Mouse (Mus musculus): Measurements from ENCODE around the gene Asb13. TPM values are rescaled to one million over a fixed set of nuclear protein-coding genes. Genes with fewer than 3 reads are reported as not detected.
A peak's percentile ranks its signal among the peaks of the same experiment; 100 is the strongest.

The Asb13 gene
- total RNA-seq (2022) = 10 to 100 TPM in 1 of 4 experiments, 1 to 10 TPM in 3; 8.6 to 11.2 (median 8.8) TPM

GRCm38 (mm10) chr13:3633895-3634811 lies at the start of gene Asb13:
TSS of gene Asb13 (plus strand) at chr13:3634032.
- peak; percentile 86 for DNase-seq (ENCODE audit: low spot score)

GRCm38 (mm10) chr13:3590789-3591188 lies 43.0 kb upstream of the Asb13 start:
- no peak for DNase-seq (ENCODE audit: low spot score)

GRCm38 (mm10) chr13:3594311-3594710 lies 39.5 kb upstream of the Asb13 start:
- no peak for DNase-seq (ENCODE audit: low spot score)

GRCm38 (mm10) chr13:3596232-3596631 lies 37.6 kb upstream of the Asb13 start:
- no peak for DNase-seq (ENCODE audit: low spot score)

- DNase-seq (ENCODE audit: low spot score) = peak; percentile 13
Measured at GRCm38 (mm10) chr13:3609780-3610117, 24.1 kb upstream of the Asb13 start.

GRCm38 (mm10) chr13:3610118-3610794 lies 23.6 kb upstream of the Asb13 start:
- DNase-seq (ENCODE audit: low spot score) = peak; percentile 18

GRCm38 (mm10) chr13:3610795-3611438 lies 22.9 kb upstream of the Asb13 start, which contains the start of gene Fam208b:
TSS of gene Fam208b (minus strand) at chr13:3611108.
- peak; percentile 97 for DNase-seq (ENCODE audit: low spot score)

- DNase-seq (ENCODE audit: low spot score) = no peak
Measured at GRCm38 (mm10) chr13:3627139-3627538, 6.7 kb upstream of the Asb13 start.

GRCm38 (mm10) chr13:3628102-3628501 lies 5.7 kb upstream of the Asb13 start:
- DNase-seq (ENCODE audit: low spot score) = no peak

- no peak for DNase-seq (ENCODE audit: low spot score)
Measured at GRCm38 (mm10) chr13:3632551-3632950, 1.3 kb upstream of the Asb13 start.

- DNase-seq (ENCODE audit: low spot score) = no peak
Measured at GRCm38 (mm10) chr13:3633131-3633530, 701 bp upstream of the Asb13 start.

GRCm38 (mm10) chr13:3635076-3635475 lies 1.2 kb downstream of the Asb13 start:
- no peak for DNase-seq (ENCODE audit: low spot score)

GRCm38 (mm10) chr13:3636797-3637196 lies 3.0 kb downstream of the Asb13 start:
- DNase-seq (ENCODE audit: low spot score) = peak; percentile 24

- no peak for DNase-seq (ENCODE audit: low spot score)
Measured at GRCm38 (mm10) chr13:3642049-3642448, 8.2 kb downstream of the Asb13 start.

- DNase-seq (ENCODE audit: low spot score) = no peak
Measured at GRCm38 (mm10) chr13:3642538-3642937, 8.7 kb downstream of the Asb13 start.

- DNase-seq (ENCODE audit: low spot score) = no peak
Measured at GRCm38 (mm10) chr13:3644871-3645270, 11.0 kb downstream of the Asb13 start.

GRCm38 (mm10) chr13:3645919-3646318 lies 12.1 kb downstream of the Asb13 start:
- no peak for DNase-seq (ENCODE audit: low spot score)

GRCm38 (mm10) chr13:3646566-3646965 lies 12.7 kb downstream of the Asb13 start:
- DNase-seq (ENCODE audit: low spot score) = no peak

GRCm38 (mm10) chr13:3650569-3650968 lies 16.7 kb downstream of the Asb13 start:
- no peak for DNase-seq (ENCODE audit: low spot score)

GRCm38 (mm10) chr13:3654432-3654831 lies 20.6 kb downstream of the Asb13 start:
- no peak for DNase-seq (ENCODE audit: low spot score)

GRCm38 (mm10) chr13:3659163-3660160 lies 25.6 kb downstream of the Asb13 start:
- DNase-seq (ENCODE audit: low spot score) = no peak

All from heart, adult 8-10 months (tissue).